Mouse (Mus musculus) adrenal gland, postnatal 25 days (tissue): ENCODE measurements around the gene Slc12a5. TPM values are rescaled to one million over a fixed set of nuclear protein-coding genes. Genes with fewer than 3 reads are reported as not detected.
A peak's percentile ranks its signal among the peaks of the same experiment; 100 is the strongest.

Source experiments
- DNase-seq: peaks from one replicate; pipeline ENCODE4 v3.0.0; 2021; ENCODE audit warnings: mixed read lengths
- total RNA-seq: library from RNA; stranded (reverse); gene quantifications from 2 replicates; pipeline ENCODE4 v1.2.3, GENCODE M21; 2021

Gene Slc12a5
- total RNA-seq, 1 experiment from 2014 or later: 10.6 TPM

DNA sequence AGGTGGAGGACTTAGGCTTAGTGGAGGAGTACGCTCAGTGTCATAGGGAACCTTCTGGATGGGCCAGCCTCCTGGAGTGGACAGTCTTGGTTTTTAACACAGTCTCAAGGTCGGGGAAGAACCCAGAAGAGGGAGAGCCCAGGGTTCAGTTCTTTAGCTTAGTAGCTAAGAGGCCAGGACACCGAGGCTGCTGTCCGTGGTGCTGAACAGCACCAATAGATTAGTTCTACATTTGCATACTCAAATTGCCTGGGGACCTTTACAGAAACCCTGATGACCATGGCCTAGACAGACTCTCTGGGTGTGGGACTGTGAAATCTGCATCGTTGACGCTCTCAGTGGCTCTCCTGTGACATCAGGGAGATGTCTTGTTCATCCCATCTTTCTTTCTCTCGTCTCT is 19.1 kb downstream of the Slc12a5 start:
- DNase-seq: peak; percentile 60

DNA sequence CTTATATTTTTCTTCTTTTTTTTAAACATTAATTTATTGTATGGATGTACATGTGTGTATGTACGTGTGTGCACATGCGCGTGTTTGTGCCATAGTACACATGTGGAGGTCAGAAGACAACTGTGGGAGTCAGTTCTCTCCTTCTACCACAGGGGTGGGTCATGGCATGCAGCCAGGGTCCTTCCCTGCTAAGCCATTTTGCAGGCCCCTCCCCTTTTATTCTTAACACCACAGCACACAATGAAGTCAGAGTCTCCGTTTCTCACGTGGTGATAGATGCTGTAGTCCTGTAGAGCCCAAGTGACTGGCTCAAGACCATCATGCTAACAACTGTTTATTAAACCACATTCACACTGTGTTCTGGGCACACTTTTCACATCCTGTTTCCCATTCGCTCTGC is 25.4 kb downstream of the Slc12a5 start:
- DNase-seq: no peak

DNA sequence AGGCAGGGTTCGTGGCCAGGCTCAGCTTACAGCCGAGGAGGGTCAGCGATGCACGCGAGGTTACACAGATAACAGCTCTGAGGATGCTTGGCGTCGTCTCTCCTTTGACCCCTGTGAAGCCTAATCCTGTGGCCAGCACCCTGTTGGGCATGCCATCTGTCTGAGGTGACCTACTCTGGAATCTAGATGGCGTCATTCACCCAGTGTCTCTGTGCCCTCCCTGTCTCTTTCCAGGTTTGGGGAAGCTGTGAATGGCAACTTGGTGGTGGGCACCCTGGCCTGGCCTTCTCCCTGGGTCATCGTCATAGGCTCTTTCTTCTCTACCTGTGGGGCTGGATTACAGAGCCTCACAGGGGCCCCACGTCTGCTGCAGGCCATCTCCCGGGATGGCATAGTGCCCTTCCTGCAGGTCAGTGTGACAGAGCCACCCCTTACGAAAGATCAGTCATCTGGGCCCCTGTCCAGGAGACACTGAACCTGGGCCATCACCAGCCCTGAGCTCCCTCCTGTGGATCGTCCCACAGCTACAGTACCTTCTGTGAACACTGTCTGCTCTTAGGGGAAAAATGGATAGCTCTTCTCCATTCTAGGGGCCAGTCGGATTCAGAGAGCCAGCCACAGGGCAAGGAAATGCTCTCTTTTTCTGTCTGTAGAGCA is 25.9 kb downstream of the Slc12a5 start:
- no peak for DNase-seq

DNA sequence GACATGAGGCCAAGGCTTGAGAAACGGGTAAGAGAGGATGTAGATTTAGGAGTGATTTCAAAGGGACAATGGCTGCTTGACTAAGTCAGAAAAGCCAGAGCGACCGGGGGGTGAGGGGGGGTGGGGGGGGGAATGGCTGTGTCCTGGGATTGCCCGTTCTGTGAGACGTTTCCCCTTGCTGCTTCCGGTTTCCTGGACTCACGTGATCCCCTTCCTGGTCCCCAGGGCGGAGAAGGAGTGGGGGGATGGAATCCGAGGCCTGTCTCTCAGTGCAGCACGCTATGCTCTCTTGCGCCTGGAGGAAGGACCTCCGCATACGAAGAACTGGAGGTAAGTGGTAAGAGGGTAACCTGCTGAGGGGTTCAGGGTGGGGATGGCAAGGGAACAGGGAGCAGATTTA is 28.2 kb downstream of the Slc12a5 start:
- DNase-seq: no peak

DNA sequence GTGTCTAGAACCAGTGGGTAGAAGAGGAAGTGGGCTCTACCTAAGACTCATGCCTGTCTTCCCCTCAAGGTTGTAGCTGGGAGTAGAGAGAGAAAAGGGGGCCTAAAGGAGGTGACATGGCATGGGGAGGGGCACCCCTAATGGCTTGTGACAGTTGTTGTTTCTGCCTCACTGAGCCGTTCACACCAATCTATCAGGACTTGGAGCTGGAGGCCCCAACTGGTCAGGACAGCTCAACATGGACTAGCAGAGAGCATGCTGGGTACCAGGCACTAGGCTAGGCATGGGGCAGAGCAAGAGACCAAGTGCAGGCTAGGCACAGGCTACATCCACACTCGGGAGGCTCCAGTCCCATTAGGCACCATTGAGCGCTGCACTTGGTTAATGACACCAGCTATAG is 30.5 kb downstream of the Slc12a5 start:
- DNase-seq: no peak

DNA sequence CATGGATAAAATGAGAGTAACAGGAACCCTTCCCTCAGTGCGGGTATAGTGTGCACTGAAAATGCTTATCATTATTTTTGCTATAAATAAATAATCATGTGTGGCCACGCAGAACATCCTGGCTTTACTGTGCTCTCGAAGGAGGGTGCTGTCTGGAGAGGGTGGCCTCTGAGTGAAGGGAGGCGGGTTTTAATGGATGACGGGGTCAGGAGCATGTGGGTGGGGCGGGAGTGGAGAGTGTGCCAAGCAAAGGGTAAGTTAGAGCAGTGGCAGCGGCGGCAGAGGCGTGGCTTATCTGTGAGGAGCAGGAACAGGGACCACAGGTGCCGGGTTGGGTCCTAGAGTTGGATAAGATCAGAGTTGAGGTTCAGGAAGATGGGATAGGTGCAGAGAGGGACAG is 31.2 kb downstream of the Slc12a5 start:
- DNase-seq: no peak

DNA sequence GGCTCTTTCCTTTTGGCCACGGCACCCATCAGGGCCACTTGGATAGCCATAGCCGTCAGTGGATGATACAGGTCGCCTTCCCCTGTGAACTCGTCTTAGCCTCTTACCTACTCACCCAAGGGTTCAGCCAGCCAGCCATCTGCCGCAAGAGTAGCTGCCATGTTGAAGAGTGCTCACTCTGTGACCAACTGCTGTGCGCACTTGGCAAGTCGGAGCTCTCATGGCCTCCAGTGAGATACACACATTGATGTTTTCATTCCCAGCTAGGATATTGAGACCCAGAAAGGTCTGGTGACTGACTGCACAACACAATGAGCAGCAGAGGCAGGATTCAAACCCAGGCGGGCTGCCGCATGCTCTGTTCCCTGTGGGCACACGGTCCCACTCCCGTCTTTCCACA is 33.6 kb downstream of the Slc12a5 start:
- no peak for DNase-seq

DNA sequence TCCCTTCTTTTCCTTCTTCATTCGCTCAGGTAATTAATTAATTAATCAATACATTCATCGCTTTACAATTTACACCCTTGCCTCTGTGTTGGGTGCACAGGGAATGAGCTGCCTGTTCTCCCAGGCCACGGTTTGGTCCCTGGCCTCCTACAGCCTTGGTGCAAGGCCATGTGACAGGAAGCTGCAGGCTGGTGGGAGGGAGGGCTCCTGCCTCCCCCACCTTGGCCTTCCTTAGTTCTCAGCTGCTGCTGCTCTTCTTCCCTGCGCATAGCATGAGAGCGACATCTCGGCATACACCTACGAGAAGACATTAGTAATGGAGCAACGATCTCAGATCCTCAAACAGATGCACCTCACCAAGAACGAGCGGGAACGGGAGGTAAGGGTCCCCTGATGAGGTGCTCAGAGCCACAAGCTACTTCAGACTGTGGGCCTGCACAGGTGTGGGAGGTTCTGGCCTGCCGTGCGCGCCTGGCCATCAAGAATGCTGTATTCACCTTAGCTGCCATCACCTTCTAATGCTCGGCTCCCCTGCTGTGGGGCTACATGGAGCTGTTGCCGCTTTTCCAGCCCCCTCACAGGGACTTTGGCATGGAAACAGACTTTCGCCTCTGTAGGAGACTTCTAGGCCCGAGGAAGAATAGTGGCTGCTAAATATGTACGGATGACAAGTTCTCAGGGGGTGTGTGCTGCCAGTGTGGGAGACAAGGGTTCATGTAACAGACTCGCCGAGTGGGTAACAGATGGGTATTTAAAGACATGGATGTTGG is 34.2 kb downstream of the Slc12a5 start:
- DNase-seq: no peak

DNA sequence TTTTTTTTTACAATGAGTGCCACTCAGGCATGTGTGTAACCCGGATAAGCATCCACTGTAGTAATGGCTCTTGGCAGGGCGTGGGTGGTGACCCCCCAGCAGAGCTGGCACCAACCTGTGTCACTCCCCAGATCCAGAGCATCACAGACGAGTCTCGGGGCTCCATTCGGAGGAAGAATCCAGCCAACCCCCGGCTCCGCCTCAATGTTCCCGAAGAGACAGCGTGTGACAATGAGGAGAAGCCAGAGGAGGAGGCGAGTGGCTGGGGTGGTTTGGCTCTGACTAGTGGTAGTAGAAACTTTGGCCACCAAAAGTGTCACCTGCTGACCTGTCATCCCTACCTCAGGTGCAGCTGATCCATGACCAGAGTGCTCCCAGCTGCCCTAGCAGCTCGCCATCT is 35.4 kb downstream of the Slc12a5 start:
- no peak for DNase-seq

DNA sequence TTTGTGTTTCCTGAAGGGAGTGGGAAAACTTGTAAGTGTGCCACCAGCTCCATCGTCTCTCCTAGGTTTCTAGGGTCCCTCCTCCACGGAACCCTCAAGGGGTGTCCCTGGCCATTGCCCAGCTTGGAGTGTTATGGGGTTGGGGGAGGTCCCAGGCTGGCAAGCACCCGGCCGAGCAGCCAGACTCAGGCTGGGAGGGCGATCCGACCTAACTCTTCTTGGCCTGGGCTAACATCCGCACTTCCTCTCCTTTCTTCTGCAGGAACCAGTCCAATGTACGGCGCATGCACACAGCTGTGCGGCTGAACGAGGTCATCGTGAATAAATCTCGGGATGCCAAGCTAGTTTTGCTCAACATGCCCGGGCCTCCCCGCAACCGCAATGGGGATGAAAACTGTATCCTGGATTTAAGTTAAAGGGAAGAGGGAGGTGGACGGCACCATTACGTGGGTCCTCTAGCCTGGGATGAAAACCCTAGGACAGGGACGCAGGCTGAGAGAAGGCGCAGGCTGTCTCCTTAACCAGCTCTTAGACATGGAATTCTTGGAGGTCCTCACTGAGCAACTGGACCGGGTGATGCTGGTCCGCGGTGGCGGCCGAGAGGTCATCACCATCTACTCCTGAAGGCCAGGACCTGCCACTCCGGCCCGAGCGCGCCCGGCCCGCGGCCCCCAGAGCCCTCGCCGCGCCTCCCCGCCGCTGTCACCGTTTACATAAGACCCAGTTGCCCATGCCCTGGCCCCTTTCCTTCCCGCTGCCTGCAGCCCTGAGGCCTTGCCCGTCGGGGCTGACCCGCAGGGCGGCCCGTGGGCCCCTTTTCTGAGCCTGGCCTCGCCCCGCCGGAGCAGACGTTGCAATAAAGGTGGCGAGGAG is 36.5 kb downstream of the Slc12a5 start:
- no peak for DNase-seq

DNA sequence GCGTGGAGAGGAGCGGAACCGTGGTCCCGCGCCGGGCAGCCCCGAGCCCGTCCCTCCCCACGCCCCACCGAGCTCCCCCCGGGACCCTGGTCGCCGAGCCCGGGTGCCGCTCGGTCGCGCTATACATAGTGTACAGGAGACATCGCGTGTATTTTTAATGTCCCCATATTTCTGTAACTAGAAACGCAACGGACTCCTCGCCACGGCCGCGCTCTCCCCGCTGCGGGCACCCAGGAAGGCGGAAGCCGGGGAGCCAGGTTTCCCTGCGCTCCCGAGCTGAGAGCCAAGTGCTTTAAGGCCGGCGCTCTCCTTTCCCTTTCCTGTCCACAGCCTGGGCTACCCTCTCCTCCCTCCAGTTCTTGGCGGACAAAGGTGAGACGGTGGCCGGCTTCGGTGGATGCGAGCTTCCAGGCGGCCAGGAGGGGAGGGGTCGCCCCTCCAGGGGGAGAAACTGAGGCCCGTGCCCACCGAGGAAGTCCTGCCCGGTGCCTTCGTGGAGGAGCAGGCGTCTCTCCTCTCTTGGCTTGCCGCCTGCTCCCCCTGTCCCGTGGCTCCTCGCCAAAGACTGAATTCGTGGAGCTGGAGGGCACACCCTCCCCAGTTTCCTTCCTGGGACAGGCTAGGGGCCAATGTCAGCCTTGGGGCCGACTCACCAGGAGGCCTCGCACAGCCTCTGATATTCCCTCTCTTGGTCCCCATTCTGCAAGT is 37.3 kb downstream of the Slc12a5 start:
- DNase-seq: peak; percentile 66

DNA sequence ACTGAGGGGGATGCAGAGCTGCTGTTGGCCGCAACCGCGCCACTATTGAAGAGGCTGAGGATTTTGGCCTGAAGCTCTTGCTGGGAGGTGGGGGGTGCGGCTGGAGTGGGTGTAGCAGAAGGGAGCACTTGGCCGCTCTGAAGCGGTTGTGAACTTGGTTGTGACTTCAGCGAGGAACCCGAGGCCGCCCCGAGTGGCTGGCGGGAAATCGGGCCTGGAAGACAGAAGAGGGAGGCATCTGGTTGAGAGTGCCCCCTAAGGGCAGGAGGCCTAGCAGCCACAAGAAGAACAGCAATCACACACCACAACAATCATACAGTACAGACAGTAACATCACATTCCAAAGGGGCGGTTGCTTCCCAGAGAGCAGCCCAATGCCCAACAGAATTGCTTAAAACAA is 41.4 kb downstream of the Slc12a5 start:
- no peak for DNase-seq

DNA sequence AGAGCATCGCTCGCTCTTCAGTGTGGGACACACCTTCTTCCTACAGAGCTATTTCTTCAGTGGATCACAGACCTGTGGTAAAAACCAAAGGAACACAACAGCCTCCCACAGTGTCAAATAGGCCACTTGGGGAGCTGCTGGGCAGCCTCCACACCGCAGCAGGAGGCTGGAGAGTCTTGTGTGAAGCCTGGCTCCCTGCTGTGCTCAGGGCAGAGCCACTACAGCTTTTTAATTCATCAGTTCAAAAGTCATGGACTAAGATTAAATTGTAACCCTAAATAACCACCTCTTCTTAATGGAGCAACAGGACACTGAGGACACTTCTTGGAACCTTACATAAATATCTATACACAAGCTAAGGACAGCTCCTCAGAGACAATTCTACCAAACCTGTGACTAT is 42.5 kb downstream of the Slc12a5 start:
- no peak for DNase-seq

DNA sequence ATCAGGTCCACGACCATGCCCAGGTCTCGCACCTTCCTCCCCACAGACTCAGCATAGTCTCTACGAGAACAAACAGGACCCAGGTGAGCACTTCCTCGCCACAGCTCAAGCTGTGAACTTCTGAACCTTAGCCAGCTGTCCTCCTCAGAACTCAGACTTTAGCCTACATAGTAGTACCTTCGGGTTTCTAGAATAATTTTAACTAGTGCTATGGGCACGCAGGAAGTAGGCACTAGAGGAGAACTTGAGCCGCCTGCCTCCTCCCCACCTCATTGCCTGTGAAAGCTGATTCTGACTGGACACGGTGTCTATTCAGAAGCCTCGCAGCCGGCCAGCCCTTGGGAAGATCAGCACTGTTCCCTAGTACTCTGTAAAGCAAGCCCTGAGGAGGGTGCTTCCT is 43.6 kb downstream of the Slc12a5 start:
- no peak for DNase-seq

DNA sequence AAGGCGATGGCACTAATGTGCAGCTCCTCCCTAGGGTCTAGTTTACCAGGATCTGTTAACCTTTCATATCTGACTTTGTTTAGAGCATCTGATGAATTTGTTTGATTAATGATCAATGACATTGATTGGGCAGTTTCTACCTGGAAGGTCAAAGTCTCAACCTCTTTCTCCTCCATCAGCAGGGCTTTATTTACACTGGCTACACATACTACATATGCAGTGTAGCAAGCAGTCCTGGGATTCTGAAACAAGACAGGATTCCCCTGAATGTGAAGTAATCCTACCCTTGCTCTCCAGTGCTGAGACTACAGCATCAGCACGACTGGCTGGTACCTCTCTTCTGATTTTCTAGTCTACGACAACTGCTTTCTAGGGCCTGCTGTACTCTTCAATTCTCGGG is 46.2 kb downstream of the Slc12a5 start:
- DNase-seq: no peak

DNA sequence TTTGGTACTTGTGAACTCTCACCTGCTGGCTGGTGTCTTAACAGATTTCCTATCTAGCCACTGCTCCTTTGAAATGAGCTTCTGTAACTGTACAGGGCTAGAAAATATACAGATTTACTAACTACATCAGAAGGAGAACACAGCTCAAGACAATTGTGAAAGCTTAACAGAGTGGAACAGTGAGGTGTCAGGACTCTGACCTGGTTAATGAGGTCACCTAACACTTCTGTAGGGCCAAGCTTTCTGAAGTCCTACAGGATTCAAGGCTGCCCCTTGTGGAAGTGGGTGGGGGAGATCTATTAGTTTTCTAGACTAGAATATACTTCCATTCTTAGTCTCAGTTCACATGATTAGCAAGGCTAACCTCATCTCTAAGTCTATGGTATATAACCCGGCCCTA is 47.4 kb downstream of the Slc12a5 start:
- DNase-seq: no peak

DNA sequence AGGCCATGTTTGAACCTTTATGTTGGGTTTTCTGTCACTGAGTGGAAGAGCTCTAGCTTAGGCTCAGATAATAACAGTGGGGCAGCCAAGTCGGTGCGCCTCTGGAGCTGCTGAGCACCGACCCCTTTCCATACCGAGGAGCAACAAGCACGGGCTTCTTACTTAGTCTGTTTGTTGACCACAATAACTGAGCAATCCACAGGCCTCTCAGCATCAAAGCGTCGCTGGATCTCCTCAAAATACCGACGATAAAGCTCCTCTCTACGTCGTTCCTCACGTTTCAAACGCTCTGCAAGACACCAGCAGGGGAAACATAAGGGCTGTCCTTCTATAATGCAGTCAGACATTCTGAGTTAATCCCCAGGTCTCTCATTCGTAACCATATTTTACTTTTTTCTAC is 48.6 kb downstream of the Slc12a5 start:
- DNase-seq: no peak

DNA sequence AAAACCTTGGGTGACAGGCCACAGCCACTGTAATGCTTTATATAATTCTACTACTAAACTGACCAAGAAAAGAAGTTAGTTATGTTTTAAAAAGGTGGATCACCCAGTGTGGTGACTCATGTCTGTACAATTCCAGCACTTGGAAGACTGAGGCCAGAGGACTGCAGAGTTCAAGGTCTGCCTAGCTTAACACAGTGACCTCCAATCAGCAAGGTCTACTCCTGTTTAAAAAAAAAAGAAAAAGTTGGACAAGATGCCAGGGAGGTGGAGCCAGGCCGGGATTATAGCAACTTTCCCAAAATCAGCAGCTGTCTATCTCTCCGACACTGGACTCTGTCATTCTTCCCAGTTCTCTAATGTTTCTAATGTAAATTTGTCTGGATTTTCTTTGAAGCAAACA is 49.0 kb downstream of the Slc12a5 start:
- no peak for DNase-seq

DNA sequence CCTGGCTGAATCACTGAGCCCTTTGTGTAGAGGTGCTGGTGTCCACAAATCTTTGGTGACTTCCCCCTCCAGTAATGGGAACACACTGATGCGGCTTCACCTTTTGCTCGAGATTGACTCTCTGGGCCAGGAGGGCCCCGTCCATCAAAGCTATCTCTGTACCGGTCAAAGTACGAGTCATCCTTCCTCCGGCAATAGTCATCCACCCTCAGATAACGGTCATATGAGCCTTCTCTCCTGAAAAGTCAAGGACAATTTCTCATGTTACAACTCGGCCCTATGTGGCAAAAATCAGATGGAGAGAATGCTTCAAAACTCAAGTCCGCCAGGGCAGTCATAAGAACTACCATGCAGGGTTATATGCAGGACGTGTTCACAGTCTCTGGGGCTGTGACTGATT is 49.7 kb downstream of the Slc12a5 start:
- DNase-seq: peak; percentile 30

DNA sequence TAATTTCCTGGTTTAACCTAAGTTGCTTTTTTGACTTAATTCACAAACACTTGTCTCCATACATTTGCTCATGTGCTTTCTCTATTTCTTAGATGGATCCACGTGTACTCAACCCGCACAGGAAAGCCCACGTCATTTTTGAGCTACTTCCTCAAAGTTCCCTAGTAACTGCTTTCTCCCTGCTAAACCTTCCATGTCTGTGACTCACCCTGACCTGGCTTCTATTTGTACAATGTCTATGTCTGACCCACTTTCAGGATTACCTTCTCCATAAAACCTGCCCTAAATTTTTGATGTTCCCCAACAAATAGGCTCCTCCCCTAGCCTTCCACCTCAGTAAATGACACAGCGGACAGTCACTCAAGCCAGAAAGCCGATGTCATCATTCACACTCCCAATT is 54.3 kb downstream of the Slc12a5 start:
- DNase-seq: no peak

DNA sequence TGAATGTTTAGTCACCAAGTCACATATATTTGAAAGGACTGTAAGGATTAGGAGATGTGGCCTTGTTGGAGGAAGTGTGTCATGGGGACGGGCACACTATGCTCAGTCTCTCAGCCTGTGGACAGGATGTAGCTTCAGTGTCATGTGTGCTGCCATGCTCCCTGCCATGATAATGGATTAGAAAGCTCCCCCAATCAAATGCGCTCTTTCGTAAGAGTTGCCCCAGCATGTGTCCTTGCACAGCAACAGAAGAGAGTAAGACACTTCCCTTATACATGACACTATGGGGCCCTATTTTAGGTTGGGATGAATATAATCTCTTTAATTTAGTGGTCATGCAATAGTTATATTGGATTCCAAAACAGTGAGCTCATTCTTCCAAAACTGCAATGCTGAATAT is 59.9 kb downstream of the Slc12a5 start:
- no peak for DNase-seq

DNA sequence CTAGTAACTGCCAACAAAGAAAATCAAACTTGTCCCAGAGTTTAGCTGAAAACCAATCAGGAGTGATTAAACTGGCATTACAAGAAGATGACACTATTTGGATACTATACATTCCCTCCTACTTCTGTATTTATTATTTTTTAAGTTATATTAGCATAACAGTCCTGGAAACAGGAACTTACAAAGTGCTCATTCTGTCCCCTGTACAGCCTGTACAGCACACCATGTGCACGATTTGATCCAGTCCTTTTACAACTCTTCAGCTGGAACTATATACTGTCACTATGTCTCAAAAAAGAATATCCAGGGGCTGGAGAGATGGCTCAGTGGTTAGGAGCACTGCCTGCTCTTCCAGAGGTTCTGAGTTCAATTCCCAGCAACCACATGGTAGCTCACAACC is 66.6 kb downstream of the Slc12a5 start:
- no peak for DNase-seq

DNA sequence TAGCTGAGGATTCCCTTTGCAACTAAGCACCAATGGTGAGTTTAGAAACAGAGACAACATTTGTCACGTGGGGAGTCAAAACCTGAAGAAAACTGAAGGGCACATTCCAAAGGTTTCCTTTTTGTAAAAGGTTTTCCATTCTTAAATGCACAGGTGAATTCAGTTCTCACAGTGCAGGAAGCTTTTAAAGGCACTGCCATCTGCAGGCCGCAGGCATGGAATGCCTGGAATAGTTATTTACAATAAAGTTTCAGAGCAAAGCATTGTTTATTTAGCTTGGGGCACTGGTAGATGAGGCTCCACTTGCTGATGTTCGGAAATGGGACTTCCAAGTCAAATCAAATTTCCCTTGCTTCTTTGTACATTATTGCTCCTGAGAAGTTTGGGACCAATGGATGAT is 71.9 kb downstream of the Slc12a5 start:
- no peak for DNase-seq
